In genomic region chr5:100035950-100036349, GRCm38 (mm10) we compare ENCODE assay signal across 10 mouse cellular contexts. TPM values are rescaled to one million over a fixed set of nuclear protein-coding genes. Genes with fewer than 3 reads are reported as not detected.
A peak's percentile ranks its signal among the peaks of the same experiment; 100 is the strongest.
DNase-seq lines count a peak whose midpoint lies in the region; ATAC-seq and TF ChIP-seq lines count a peak whose summit lies in the region.
"Had no signal": no experiment of that assay in that cellular context is flagged by ENCODE, and none has a peak within 500 bp of the region (broad histone marks: within the 10 kb centered on the region; RNA-seq: fewer than 3 reads in every experiment).

No protein-coding gene starts in this region.

- no peak for ATAC-seq in neural tube, embryonic 12.5 days (ENCODE audit: low FRiP score, low read depth)

- H3K27ac ChIP-seq in layer of hippocampus, adult 2 months: no peak overlapping the region
- H3K27ac ChIP-seq in embryonic fibroblast, embryonic 13.5 days (ENCODE audit: insufficient read depth, low read length): no peak overlapping the region
- H3K27ac ChIP-seq in neural tube, embryonic 12.5 days: no peak overlapping the region

- peak; percentile 61 for TF ChIP-seq CTCF in layer of hippocampus, adult 2 months (conservative IDR thresholded peaks at IDR 0.05)
- TF ChIP-seq CTCF in embryonic fibroblast, embryonic 13.5 days (IDR thresholded peaks at IDR 0.05; ENCODE audit: borderline replicate concordance, insufficient read depth, low read length): no peak

- H3K9ac ChIP-seq in neural tube, embryonic 12.5 days: no peak overlapping the region

- peaks cover 45% of the 10 kb centered on the region for H3K36me3 ChIP-seq in neural tube, embryonic 12.5 days

- WGBS in neural tube, embryonic 12.5 days: 47% methylated on average over 7 of the region's 7 CpGs

- H3K27me3 ChIP-seq in neural tube, embryonic 12.5 days (replicated peaks): no peaks in the 10 kb centered on the region

- H3K4me3 ChIP-seq in layer of hippocampus, adult 2 months: peak overlapping the region; percentile 95
- peak overlapping the region; percentile 47 for H3K4me3 ChIP-seq in embryonic fibroblast, embryonic 13.5 days (ENCODE audit: insufficient read depth, low read length)
- H3K4me3 ChIP-seq in neural tube, embryonic 12.5 days: no peak overlapping the region

- peak overlapping the region; percentile 98 for H3K4me2 ChIP-seq in neural tube, embryonic 12.5 days (replicated peaks)

- no peaks in the 10 kb centered on the region for H3K9me3 ChIP-seq in neural tube, embryonic 12.5 days

- no peak for DNase-seq in layer of hippocampus, adult 2 months (ENCODE audit: low spot score in 2 of 2)
- no peak for DNase-seq in layer of hippocampus, postnatal 14 days (ENCODE audit: low spot score in 2 of 2)
- peak; percentile 35 for DNase-seq in induced T-regulatory cell, adult 2 months (ENCODE audit: low read depth)
- no peak for DNase-seq in right cerebral cortex, adult 18-20 months
- DNase-seq in right cerebral cortex, adult 2 months (ENCODE audit: low spot score in 2 of 2): no peak
- DNase-seq in spleen, postnatal 14 days (ENCODE audit: low spot score in 2 of 2): no peak
- DNase-seq: spleen, adult 18-20 months had no signal

- TF ChIP-seq POLR2A in embryonic fibroblast, embryonic 13.5 days (IDR thresholded peaks at IDR 0.05; ENCODE audit: low read depth, low read length): no peak

- H3K4me1 ChIP-seq in embryonic fibroblast, embryonic 13.5 days (ENCODE audit: control insufficient read depth, insufficient read depth, low read length): peaks cover 7% of the 10 kb centered on the region; the same call in 1 of the 2 replicates
- peaks cover 23% of the 10 kb centered on the region for H3K4me1 ChIP-seq in neural tube, embryonic 12.5 days

RNA-seq across cellular contexts. Expression of gene Hnrnpdl, which starts 3.5 kb away (rescaled TPM):
- total RNA-seq in layer of hippocampus, adult 2 months (2021): 100 to 1,000 TPM; 203 to 216 TPM
- total RNA-seq in layer of hippocampus, postnatal 14 days (2021): 100 to 1,000 TPM; 160 to 187 TPM
- 155 and 231 TPM in 2 replicates for polyA plus RNA-seq in embryonic fibroblast, embryonic 13.5 days (2011; ENCODE audit: insufficient read length, low read depth, missing spikeins)
- polyA plus RNA-seq in neural tube, embryonic 12.5 days (2016; fragmentation: Nextera tagmentation; extraction: Ambion mirVana): 245 and 268 TPM in 2 replicates

RNA-seq across cellular contexts. Expression of gene Enoph1, which starts 3.8 kb away (rescaled TPM):
- total RNA-seq in layer of hippocampus, adult 2 months (2021): 10 to 100 TPM; 50.8 to 51.9 TPM
- total RNA-seq in layer of hippocampus, postnatal 14 days (2021): 10 to 100 TPM; 50.2 to 52.1 TPM
- 20.1 and 23.7 TPM in 2 replicates for polyA plus RNA-seq in embryonic fibroblast, embryonic 13.5 days (2011; ENCODE audit: insufficient read length, low read depth, missing spikeins)
- 40.1 and 40.4 TPM in 2 replicates for polyA plus RNA-seq in neural tube, embryonic 12.5 days (2016; fragmentation: Nextera tagmentation; extraction: Ambion mirVana)

RNA-seq across cellular contexts. Expression of gene 4930524J08Rik, which starts 57.1 kb away (rescaled TPM):
- total RNA-seq in layer of hippocampus, adult 2 months (2021): 1 to 10 TPM; 1.4 to 2.2 TPM
- 1 to 10 TPM; 1.6 to 4.2 TPM for total RNA-seq in layer of hippocampus, postnatal 14 days (2021)
- 2.4 and 2.5 TPM in 2 replicates for polyA plus RNA-seq in embryonic fibroblast, embryonic 13.5 days (2011; ENCODE audit: insufficient read length, low read depth, missing spikeins)
- 2.0 and 2.1 TPM in 2 replicates for polyA plus RNA-seq in neural tube, embryonic 12.5 days (2016; fragmentation: Nextera tagmentation; extraction: Ambion mirVana)
- total RNA-seq: liver, adult 2 months had no signal

RNA-seq across cellular contexts. Expression of gene Hnrnpd, which starts 57.2 kb away (rescaled TPM):
- 100 to 1,000 TPM; 210 to 225 TPM for total RNA-seq in layer of hippocampus, adult 2 months (2021)
- total RNA-seq in layer of hippocampus, postnatal 14 days (2021): 100 to 1,000 TPM; 215 to 229 TPM
- polyA plus RNA-seq in embryonic fibroblast, embryonic 13.5 days (2011; ENCODE audit: insufficient read length, low read depth, missing spikeins): 295 and 380 TPM in 2 replicates
- 434 and 513 TPM in 2 replicates for polyA plus RNA-seq in neural tube, embryonic 12.5 days (2016; fragmentation: Nextera tagmentation; extraction: Ambion mirVana)
